Mouse (Mus musculus): ENCODE results near the gene Slc44a1. TPM values are rescaled to one million over a fixed set of nuclear protein-coding genes. Genes with fewer than 3 reads are reported as not detected.

Slc44a1 gene
- total RNA-seq (2021), result 10 to 100 TPM; 83.8 to 91.3 TPM

- DNase-seq, result peak; percentile 80 to 81
Measured at GRCm38 (mm10) chr4:53440010-53440815, at the start of gene Slc44a1. Slc44a1 (plus strand) TSS chr4:53440413.

- DNase-seq, result no peak
Measured at GRCm38 (mm10) chr4:53395002-53395401, 45.2 kb upstream of the Slc44a1 start.

GRCm38 (mm10) chr4:53396623-53397192 lies 43.5 kb upstream of the Slc44a1 start:
- no peak for DNase-seq

- no peak for DNase-seq
Measured at GRCm38 (mm10) chr4:53397280-53398117, 42.7 kb upstream of the Slc44a1 start.

- no peak for DNase-seq
Measured at GRCm38 (mm10) chr4:53398561-53398960, 41.7 kb upstream of the Slc44a1 start.

GRCm38 (mm10) chr4:53399428-53399827 lies 40.8 kb upstream of the Slc44a1 start:
- DNase-seq, result no peak

- DNase-seq, result no peak
Measured at GRCm38 (mm10) chr4:53403386-53403785, 36.8 kb upstream of the Slc44a1 start.

GRCm38 (mm10) chr4:53404431-53404925 lies 35.7 kb upstream of the Slc44a1 start:
- DNase-seq, result peak in 1 of 2 experiments; percentile 15

- no peak for DNase-seq
Measured at GRCm38 (mm10) chr4:53406866-53407265, 33.3 kb upstream of the Slc44a1 start.

- no peak for DNase-seq
Measured at GRCm38 (mm10) chr4:53408821-53409220, 31.4 kb upstream of the Slc44a1 start.

GRCm38 (mm10) chr4:53409526-53410085 lies 30.6 kb upstream of the Slc44a1 start:
- no peak for DNase-seq

- no peak for DNase-seq
Measured at GRCm38 (mm10) chr4:53410752-53411151, 29.5 kb upstream of the Slc44a1 start.

- DNase-seq, result no peak
Measured at GRCm38 (mm10) chr4:53411958-53412870, 28.0 kb upstream of the Slc44a1 start.

GRCm38 (mm10) chr4:53412991-53413390 lies 27.2 kb upstream of the Slc44a1 start:
- DNase-seq, result no peak

GRCm38 (mm10) chr4:53414031-53414797 lies 26.0 kb upstream of the Slc44a1 start:
- no peak for DNase-seq

GRCm38 (mm10) chr4:53415873-53416637 lies 24.2 kb upstream of the Slc44a1 start:
- DNase-seq, result peak in 1 of 2 experiments; percentile 25

- DNase-seq, result no peak
Measured at GRCm38 (mm10) chr4:53416928-53417327, 23.3 kb upstream of the Slc44a1 start.

GRCm38 (mm10) chr4:53422799-53423198 lies 17.4 kb upstream of the Slc44a1 start:
- no peak for DNase-seq

- DNase-seq, result no peak
Measured at GRCm38 (mm10) chr4:53427120-53427519, 13.1 kb upstream of the Slc44a1 start.

GRCm38 (mm10) chr4:53430522-53430921 lies 9.7 kb upstream of the Slc44a1 start:
- DNase-seq, result no peak
